Mouse (Mus musculus) olfactory bulb, adult 2 months (tissue): Measurements from ENCODE around the gene Lrg1.

Experiments
- CTCF ChIP-seq: fragments of 200-500 bp; IDR thresholded peaks from 2 replicates; pipeline ENCODE4 v1.5.1; 2012; ENCODE audit warnings: low read depth, mild to moderate bottlenecking, low read length, moderate library complexity; ENCODE audit not compliant: insufficient read depth
- POLR2A ChIP-seq: fragments of 200-500 bp; IDR thresholded peaks from 2 replicates; pipeline ENCODE4 v1.6.1; 2012; ENCODE audit warnings: mild to moderate bottlenecking, low read depth, low read length, moderate library complexity; ENCODE audit not compliant: insufficient read depth

GRCm38 (mm10) chr17:56137839-56138613, 16.2 kb upstream of the Lrg1 start:
- TF ChIP-seq POLR2A (no peak), CTCF (no peak)
